Mouse (Mus musculus) forebrain, embryonic 10.5 days (tissue): ENCODE results near the gene Olfm2. TPM values are rescaled to one million over a fixed set of nuclear protein-coding genes. Genes with fewer than 3 reads are reported as not detected.
"Not testable (repeated sequence)": the region's sequence is repeated elsewhere in the genome, so short reads cannot be mapped to it uniquely, and the experiment has no call there.

ENCODE experiments used
- DNase-seq: peaks from one replicate; pipeline ENCODE4 v3.0.0-alpha.2; 2017; ENCODE audit warnings: low spot score; ENCODE audit errors: extremely low spot score
- H3K27ac ChIP-seq: fragments of 300-500 bp; sonication (generic); 2 replicates; pipeline ENCODE4 v1.5.1; 2016; ENCODE audit warnings: mild to moderate bottlenecking
- H3K27me3 ChIP-seq: fragments of 300-500 bp; sonication (generic); 2 replicates; pipeline ENCODE4 v1.6.1; 2016; ENCODE audit warnings: mild to moderate bottlenecking; ENCODE audit not compliant: poor library complexity, severe bottlenecking
- H3K36me3 ChIP-seq: fragments of 300-500 bp; sonication (generic); replicated peaks from 2 replicates; pipeline ENCODE4 v1.6.1; 2016; ENCODE audit warnings: mild to moderate bottlenecking, moderate library complexity
- H3K4me1 ChIP-seq: fragments of 300-500 bp; sonication (generic); 2 replicates; pipeline ENCODE4 v1.6.1; 2016
- H3K4me3 ChIP-seq: fragments of 300-500 bp; sonication (generic); 2 replicates; pipeline ENCODE4 v1.5.1; 2016; ENCODE audit warnings: mild to moderate bottlenecking, moderate library complexity
- H3K9me3 ChIP-seq: fragments of 300-500 bp; sonication (generic); 2 replicates; pipeline ENCODE4 v1.6.1; 2016; ENCODE audit warnings: mild to moderate bottlenecking, moderate library complexity
- WGBS: fragments of 180-500 bp; shearing (Covaris S2); methylation state at CpG from one replicate; pipeline ENCODE4 v1.1.7; 2016; 5-methylcytosine and 5-hydroxymethylcytosine counted together
- polyA plus RNA-seq: library from polyadenylated mRNA; unstranded; fragments of >200 nt; fragmentation: Nextera tagmentation; extraction: Ambion mirVana; gene quantifications from 2 replicates; pipeline ENCODE4 v1.2.1, GENCODE M21; 2016

Gene Olfm2
- polyA plus RNA-seq, 1 experiment from 2014 or later: 10.4 TPM

DNA sequence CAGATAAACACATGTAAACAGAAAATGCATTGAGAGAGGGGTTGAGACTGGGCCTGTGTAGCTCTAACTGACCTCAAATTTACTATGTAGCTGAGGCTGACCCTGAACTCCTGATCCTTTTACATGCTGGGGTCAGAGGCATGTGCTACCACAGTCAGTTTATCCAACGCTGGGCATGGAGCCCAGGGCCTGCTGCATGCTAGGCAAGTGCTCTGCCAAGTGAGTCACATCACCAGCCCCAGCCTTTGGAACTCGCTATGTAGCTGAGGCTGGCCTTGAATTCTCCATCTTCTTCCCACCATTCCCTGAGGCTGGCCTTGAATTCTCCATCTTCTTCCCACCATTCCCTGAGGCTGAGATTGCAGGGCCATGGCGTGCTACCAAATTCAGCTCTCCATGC lies 35.7 kb downstream of the Olfm2 start:
- Histone ChIP-seq H3K27ac (no peak overlapping the region), H3K4me3 (no peak overlapping the region), H3K36me3 (0 out of 2 replicates have a peak, but pooled peaks cover 4% of the 10 kb centered on the region), H3K4me1 (peaks cover 14% of the 10 kb centered on the region), H3K9me3 (peaks cover 11% of the 10 kb centered on the region; the same call in 1 of the 2 replicates), H3K27me3 (no peaks in the 10 kb centered on the region)
- WGBS: 85% methylated on average over 3 of the region's 3 CpGs
- no peak for DNase-seq

DNA sequence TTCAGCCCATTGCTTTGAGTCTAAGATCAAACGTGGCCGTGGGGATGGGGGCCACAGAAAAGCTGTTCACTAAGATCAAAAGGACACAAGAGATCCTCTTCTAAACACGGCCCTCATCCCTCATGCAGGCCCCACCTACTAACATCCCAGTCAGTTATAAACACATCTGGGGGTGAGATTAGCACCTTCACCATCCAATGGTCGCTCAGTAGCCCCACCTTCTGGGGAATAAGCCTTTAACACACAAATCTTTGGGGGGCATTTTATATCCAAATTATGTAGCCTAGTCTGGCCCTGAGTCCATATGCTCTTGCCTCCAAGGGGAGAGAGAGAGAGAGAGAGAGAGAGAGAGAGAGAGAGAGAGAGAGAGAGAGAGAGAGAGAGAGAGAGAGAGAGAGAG lies 40.2 kb downstream of the Olfm2 start:
- H3K9me3 ChIP-seq: peaks cover 6% of the 10 kb centered on the region; the same call in 1 of the 2 replicates
- no peaks in the 10 kb centered on the region for H3K36me3 ChIP-seq
- H3K4me1 ChIP-seq: peaks cover 12% of the 10 kb centered on the region
- WGBS: 52% methylated on average over 4 of the region's 4 CpGs
- no peaks in the 10 kb centered on the region for H3K27me3 ChIP-seq
- no peak overlapping the region for H3K4me3 ChIP-seq
- H3K27ac ChIP-seq: no peak overlapping the region
- DNase-seq: no peak

DNA sequence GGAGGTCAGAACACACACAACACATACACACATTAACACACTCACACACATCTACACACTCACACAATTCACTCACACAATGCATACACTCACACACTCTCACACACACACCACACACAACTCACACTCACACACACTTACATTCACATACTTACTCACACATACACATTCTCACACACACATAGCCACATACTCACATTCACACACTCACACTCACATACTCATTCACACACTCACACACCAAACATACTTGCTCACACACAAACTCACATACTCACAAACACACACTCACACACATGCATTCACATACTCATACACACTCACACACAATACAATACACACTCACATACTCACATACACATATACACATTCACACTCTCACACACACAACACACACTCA lies 40.7 kb downstream of the Olfm2 start:
- Histone ChIP-seq H3K27ac (no peak overlapping the region), H3K4me1 (peaks cover 12% of the 10 kb centered on the region), H3K9me3 (peaks cover 6% of the 10 kb centered on the region; the same call in 1 of the 2 replicates), H3K27me3 (no peaks in the 10 kb centered on the region), H3K4me3 (no peak overlapping the region), H3K36me3 (no peaks in the 10 kb centered on the region)
- no peak for DNase-seq

DNA sequence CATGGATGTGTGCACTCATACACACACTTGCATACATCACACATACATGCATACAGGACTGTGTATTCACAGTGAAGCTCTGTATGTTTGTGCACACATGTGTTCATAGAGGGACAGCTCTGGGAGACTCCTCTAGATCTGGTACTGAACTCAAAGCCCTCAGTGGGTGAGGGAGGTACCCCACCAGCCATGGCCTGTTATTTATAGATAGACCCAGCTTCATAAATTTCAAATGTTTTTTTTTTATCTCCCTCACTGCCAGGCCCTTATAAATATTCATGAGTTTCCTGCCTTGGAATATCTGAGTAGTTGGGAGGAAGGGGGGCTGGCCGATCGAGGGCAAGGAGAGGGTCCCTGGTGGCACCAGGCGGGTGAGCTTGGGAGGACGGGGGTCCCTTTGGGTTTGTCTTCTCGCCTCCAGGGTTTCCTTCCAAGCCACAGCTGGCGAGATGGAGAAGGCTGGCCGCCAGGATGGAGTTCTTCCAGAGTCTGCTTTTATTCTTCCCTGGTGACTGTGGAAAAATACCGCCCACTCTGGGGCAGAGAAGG lies 42.2 kb downstream of the Olfm2 start:
- Histone ChIP-seq H3K4me3 (no peak overlapping the region), H3K9me3 (peaks cover 6% of the 10 kb centered on the region; the same call in 1 of the 2 replicates), H3K36me3 (0 out of 2 replicates have a peak, but pooled peaks cover 3% of the 10 kb centered on the region), H3K27ac (peak overlapping the region; percentile 56; the same call in 1 of the 2 replicates), H3K27me3 (no peaks in the 10 kb centered on the region), H3K4me1 (peaks cover 12% of the 10 kb centered on the region)
- 77% methylated on average over 8 of the region's 8 CpGs for WGBS
- no peak for DNase-seq

DNA sequence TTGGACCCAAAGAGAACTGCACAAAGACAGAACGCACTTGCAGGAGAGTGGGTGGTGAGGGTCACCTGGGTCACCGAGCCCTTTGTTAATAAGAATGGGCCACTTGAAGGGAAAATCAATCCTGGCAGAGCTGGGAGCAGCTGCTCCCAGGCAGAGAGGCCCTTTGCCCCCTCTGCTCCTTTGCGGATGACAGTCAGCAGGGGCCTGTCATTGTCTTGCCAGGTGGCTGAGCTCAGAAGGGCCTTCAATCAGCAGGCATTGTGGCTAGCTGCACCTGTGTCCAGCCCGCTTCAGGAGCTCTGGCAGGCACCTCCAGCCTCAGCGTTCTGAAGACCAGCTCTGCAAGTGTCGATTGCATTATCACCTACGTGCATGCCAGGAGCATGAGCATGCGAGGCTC lies 48.7 kb downstream of the Olfm2 start:
- H3K4me3 ChIP-seq: peak overlapping the region; percentile 16; the same call in 1 of the 2 replicates
- peaks cover 42% of the 10 kb centered on the region for H3K27me3 ChIP-seq
- peak overlapping the region; percentile 84 for H3K27ac ChIP-seq
- H3K36me3 ChIP-seq: 0 out of 2 replicates have a peak, but pooled peaks cover 3% of the 10 kb centered on the region
- DNase-seq: peak; percentile 66
- 16% methylated on average over 8 of the region's 8 CpGs for WGBS
- H3K4me1 ChIP-seq: peaks cover 55% of the 10 kb centered on the region
- H3K9me3 ChIP-seq: no peaks in the 10 kb centered on the region; the same call in 1 of the 2 replicates

DNA sequence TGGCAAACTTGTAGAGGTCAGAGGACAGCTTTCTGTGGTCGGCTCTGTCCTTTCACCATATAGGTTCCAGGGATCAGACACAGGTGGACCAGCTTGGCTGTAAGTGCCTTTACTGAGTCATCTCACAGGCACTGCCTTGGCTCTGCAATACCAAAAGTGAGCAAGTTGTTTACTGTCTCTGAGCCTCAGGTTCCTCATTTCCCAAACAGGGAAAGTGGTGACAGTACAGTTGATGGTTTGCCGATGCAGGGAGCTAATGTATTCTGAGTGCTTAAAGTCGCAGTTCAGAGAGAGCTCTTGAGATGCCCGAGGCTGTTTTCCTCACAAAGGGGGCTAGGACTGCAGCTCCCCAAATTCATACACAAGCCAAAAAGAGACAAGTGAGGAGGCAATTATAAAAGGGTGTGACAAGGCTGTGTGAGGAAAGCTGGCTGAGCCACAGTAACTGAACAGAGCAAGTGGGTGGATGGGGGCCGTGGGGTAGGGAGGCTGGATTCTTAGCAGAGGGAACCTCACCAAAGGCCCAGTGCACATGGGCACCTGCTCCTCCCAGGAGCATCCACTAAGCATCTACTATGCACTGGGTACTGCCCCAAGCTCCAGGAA lies 49.9 kb downstream of the Olfm2 start:
- H3K27ac ChIP-seq: peak overlapping the region; percentile 84
- H3K36me3 ChIP-seq: 0 out of 2 replicates have a peak, but pooled peaks cover 3% of the 10 kb centered on the region
- H3K9me3 ChIP-seq: no peaks in the 10 kb centered on the region; the same call in 1 of the 2 replicates
- H3K4me3 ChIP-seq: no peak overlapping the region
- H3K4me1 ChIP-seq: peaks cover 56% of the 10 kb centered on the region
- H3K27me3 ChIP-seq: peaks cover 54% of the 10 kb centered on the region
- no peak for DNase-seq
- 72% methylated on average over 5 of the region's 5 CpGs for WGBS

DNA sequence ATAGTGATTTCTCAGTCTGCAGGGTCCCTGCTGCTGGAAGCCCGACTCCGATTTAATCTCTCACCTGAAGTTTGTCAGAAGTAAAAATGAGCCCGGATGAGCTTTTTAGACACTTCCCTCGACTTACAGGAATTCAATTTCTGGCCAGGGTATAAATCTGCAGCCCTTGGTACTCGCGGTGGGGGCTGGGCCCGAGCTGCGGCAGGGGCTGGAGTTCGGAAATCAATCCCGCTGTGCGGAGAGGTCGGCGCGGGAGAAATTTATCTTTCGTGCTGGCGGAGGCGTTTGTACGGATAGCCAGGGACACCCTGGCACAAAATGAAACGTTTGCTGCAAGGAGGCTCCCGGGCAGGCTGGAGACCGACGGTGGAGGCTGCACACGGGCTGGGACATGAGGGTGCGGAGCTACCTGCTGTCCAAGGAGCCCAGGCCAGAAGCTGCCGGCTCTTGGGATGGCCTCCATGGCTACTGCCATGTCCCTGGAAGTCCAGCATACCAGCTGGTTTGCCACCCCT lies 51.4 kb downstream of the Olfm2 start:
- H3K4me1 ChIP-seq: peaks cover 63% of the 10 kb centered on the region
- 0 out of 2 replicates have a peak, but pooled peaks cover 1% of the 10 kb centered on the region for H3K36me3 ChIP-seq
- H3K4me3 ChIP-seq: peak overlapping the region; percentile 48
- WGBS: 3% methylated on average over 25 of the region's 25 CpGs
- H3K27me3 ChIP-seq: peaks cover 65% of the 10 kb centered on the region
- no peak for DNase-seq
- H3K9me3 ChIP-seq: no peaks in the 10 kb centered on the region; the same call in 1 of the 2 replicates
- H3K27ac ChIP-seq: peak overlapping the region; percentile 83

DNA sequence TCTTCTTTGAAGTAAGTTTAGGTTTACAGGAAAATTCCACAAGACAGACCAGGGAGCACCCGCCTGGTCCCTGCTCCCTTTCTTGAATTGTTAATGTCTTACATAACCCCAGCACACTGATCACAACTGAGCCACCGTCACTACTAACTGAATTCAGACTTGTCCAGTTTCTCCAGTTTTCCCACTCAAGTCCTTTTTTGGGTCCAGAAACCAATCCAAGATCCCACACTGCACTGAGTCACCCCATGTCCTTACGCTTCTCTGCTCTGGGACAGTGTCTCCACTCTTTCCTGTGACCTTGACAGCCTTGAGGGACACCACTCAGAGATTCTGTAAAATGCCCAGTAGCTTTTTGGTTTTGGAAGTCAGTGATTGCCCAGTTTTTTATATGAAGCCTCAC lies 53.3 kb downstream of the Olfm2 start:
- Histone ChIP-seq H3K36me3 (no peaks in the 10 kb centered on the region), H3K27ac (no peak overlapping the region), H3K4me1 (peaks cover 64% of the 10 kb centered on the region), H3K27me3 (peaks cover 76% of the 10 kb centered on the region), H3K4me3 (no peak overlapping the region), H3K9me3 (no peaks in the 10 kb centered on the region; the same call in 1 of the 2 replicates)
- 89% methylated on average over 3 of the region's 3 CpGs for WGBS
- DNase-seq: no peak

DNA sequence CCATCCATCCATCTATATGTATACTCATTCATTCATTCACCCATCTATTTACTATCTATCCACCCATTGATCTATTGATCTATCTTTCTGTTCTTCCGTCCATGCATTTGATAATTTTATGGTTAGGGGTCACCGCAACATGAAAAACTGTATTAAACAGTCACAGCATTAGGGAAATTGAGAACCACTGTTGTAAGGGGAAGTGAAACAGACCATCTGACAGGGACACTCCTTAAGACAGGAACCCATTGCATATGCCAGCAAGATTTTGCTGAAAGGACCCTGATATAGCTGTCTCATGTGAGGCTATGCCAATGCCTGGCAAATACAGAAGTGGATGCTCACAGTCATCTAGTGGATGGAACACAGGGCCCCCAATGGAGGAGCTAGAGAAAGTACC lies 55.7 kb downstream of the Olfm2 start:
- Histone ChIP-seq H3K4me1 (peaks cover 42% of the 10 kb centered on the region), H3K27me3 (peaks cover 87% of the 10 kb centered on the region)
- H3K36me3 ChIP-seq, H3K4me3 ChIP-seq, H3K27ac ChIP-seq, H3K9me3 ChIP-seq, DNase-seq: not testable (repeated sequence)
- WGBS: 89% methylated on average over 2 of the region's 2 CpGs

DNA sequence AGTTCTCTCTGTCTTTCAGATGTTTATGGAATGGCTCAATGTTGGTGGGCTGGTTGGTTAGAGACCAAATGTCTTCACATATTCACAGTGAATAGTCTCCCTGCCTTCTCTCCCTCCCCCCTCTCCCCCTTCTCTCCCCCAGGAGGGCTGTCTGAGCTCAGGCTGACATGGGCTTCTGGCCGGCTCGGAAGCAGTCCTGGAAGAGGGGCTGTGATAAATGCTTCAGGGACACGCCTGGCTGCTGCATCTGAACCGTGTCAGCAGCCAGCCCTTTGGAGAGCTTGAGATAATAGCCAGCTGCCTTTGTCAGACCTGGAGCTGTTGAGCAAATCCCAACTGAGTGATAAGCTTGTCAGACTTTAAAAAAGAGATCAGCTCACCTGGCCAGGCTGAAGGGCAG lies 56.2 kb downstream of the Olfm2 start:
- no peaks in the 10 kb centered on the region for H3K9me3 ChIP-seq
- peaks cover 41% of the 10 kb centered on the region for H3K4me1 ChIP-seq
- H3K4me3 ChIP-seq: no peak overlapping the region
- WGBS: 4% methylated on average over 4 of the region's 4 CpGs
- H3K36me3 ChIP-seq: no peaks in the 10 kb centered on the region
- peaks cover 87% of the 10 kb centered on the region for H3K27me3 ChIP-seq
- no peak for DNase-seq
- peak overlapping the region; percentile 44 for H3K27ac ChIP-seq

DNA sequence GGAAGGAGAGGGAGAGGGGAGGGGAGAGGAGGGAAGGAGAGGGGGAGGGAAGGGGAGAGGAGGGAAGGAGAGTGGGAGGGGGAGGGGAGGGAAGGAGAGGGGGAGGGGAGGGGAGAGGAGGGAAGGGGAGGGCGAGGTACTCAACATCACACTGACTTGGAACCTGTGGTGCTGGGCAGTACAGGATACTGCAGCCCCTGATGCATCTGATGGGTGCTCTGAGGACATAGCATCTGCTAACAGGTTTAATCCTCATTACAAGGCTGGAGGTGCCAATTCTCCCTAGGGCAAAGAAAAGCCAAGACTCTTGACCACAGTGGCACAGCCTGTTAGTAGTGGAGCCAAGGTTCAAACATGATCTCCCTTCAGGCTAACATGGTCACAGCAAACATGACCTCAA lies 56.7 kb downstream of the Olfm2 start:
- H3K4me1 ChIP-seq: peaks cover 36% of the 10 kb centered on the region
- peaks cover 87% of the 10 kb centered on the region for H3K27me3 ChIP-seq
- no peak for DNase-seq
- H3K27ac ChIP-seq: peak overlapping the region; percentile 44
- H3K9me3 ChIP-seq: no peaks in the 10 kb centered on the region
- WGBS: 22% methylated on average over 1 of the region's 1 CpGs
- no peak overlapping the region for H3K4me3 ChIP-seq
- no peaks in the 10 kb centered on the region for H3K36me3 ChIP-seq

DNA sequence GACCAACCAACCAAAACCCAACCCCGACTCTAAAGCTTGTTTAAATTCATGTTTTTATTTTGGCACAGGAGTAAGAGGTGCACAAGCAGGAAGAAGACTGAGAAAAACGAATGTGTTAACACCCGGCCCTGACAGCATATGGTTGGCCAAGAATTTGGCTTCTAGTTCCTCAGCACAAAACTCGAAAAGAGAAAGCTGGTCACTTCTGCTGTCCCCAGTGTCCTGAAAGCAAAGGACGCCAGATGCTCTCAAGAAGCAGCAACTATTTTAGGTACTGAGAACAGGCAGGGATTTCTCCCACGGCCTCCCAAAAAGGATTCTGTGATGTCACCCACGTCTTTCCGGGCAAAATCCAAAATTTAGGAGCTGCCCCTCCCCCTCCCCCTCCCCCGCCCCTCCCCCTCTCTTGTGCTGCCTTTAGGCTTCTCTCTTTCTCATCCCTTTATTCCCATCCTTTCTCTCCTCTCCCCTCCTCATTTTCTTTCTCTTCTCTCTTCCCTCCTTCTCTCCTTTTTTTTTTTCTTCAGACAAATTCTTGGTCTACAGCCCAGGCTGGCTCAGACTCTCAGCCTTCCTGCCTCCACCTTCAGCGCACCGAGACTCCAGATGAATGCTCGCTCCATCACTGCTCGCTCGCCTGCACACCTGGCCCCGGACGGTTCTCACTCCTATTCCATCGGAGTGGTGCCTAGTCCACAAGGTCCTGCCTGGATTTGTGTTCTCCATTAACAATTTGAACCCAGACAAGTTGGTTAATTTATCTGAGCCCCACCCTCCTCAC lies 60.9 kb downstream of the Olfm2 start:
- H3K27me3 ChIP-seq: peaks cover 64% of the 10 kb centered on the region
- H3K4me3 ChIP-seq: no peak overlapping the region
- 59% methylated on average over 17 of the region's 17 CpGs for WGBS
- H3K36me3 ChIP-seq: no peaks in the 10 kb centered on the region
- H3K4me1 ChIP-seq: peaks cover 36% of the 10 kb centered on the region
- no peak for DNase-seq
- no peak overlapping the region for H3K27ac ChIP-seq
- peaks cover 4% of the 10 kb centered on the region; the same call in 1 of the 2 replicates for H3K9me3 ChIP-seq
